Mouse (Mus musculus): ENCODE measurements around the gene Lman2l. TPM values are rescaled to one million over a fixed set of nuclear protein-coding genes. Genes with fewer than 3 reads are reported as not detected.
A peak's percentile ranks its signal among the peaks of the same experiment; 100 is the strongest.

Gene Lman2l
- polyA plus RNA-seq, 1 experiment: 37.9 TPM

DNA sequence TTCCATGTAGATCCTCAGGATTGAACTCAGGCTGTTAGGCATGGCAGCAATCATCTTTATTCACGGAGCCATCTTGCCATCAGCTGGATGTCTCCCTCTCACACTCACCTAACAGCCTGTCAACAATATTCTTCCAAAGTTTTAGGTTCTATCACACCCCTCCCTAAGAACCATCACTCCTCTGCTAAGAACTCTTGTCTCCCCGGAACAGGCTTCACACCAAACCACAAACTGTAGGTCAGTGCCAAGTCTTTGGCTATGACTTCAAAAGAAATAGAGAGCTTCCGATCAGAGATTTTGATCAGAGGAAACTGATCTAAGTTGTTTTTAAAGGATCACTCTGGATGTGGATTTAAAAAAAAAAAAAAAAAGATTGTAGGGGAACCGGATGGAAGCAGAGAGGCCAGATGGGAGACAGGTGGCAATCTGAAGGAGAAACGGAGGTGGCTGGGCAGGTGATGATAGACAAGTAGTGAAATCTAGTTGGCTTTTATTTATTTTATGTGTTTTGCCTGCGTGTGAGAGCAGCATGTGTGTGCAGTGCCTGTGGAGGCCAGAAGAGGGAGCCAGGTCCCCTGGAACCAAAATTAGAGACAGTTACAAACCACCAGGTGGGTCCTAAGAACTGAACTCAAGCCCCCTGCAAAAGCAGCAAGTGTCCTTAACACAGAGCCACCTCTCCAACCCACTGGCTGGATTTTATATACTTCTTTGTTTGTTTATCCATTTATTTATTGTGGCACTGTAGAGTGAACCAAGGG lies 9.2 kb upstream of the Lman2l start:
- Histone ChIP-seq H3K4me1 (ENCODE audit: control insufficient read depth, insufficient read depth, low read length) (no peaks in the 10 kb centered on the region), H3K27ac (ENCODE audit: insufficient read depth, low read length) (no peak overlapping the region), H3K27me3 (ENCODE audit: control insufficient read depth, insufficient read depth, low read length) (no peaks in the 10 kb centered on the region), H3K4me3 (replicated peaks; ENCODE audit: insufficient read depth, low read depth, low read length) (no peak overlapping the region)
- no peak for DNase-seq
- TF ChIP-seq POLR2A (IDR thresholded peaks at IDR 0.05; ENCODE audit: borderline replicate concordance, insufficient read depth, low read length): no peak
- TF ChIP-seq CTCF (IDR thresholded peaks at IDR 0.05; ENCODE audit: borderline replicate concordance, insufficient read depth, low read depth, low read length): peak; percentile 24; the same call in 1 of the 2 replicates
- WGBS: 73% methylated on average over 6 of the region's 6 CpGs

- no peak overlapping the region for H3K4me3 ChIP-seq (replicated peaks; ENCODE audit: insufficient read depth, low read depth, low read length)
- H3K27ac ChIP-seq (ENCODE audit: insufficient read depth, low read length): no peak overlapping the region
- no peaks in the 10 kb centered on the region for H3K27me3 ChIP-seq (ENCODE audit: control insufficient read depth, insufficient read depth, low read length)
- DNase-seq: no peak
- peaks cover 8% of the 10 kb centered on the region for H3K4me1 ChIP-seq (ENCODE audit: control insufficient read depth, insufficient read depth, low read length)
- TF ChIP-seq CTCF (IDR thresholded peaks at IDR 0.05; ENCODE audit: borderline replicate concordance, insufficient read depth, low read depth, low read length): no peak
- no peak for TF ChIP-seq POLR2A (IDR thresholded peaks at IDR 0.05; ENCODE audit: borderline replicate concordance, insufficient read depth, low read length)
- 92% methylated on average over 5 of the region's 5 CpGs for WGBS
Observed at GRCm38 (mm10) chr1:36446841-36447240, 1.8 kb upstream of the Lman2l start.

DNA sequence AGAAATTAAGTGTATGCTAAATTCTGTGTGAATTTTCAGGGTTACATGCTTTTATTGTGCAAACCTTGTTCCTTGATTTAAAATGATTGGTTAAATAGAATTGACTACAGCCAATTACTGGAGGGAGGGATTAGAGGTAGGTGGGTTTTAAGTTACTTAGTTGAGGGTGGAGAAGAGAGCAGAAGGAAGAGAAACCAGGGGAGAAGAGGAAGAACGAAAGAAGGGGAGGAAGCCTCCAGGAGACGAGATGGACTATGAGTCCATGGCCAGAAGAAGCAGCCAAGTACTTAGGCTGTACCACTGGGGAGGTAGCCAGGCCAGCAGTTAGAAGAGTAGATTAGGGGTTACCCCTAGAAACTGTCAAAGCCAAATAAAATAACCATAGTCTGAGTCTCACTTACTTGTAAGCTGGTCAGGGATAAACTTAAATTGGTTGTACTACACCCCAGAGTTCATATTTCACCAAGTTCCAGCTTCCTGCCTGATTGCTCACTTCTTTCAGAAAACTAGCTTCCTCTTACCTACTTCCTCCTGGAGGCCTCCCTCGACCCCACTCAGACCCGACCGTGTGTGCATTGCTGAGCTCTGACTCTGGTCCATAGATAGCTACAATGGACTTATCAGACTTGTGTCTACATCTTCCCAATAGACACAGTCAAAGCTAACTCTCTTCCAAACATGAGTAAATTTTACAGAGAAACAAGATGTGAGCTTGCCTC lies 1.2 kb upstream of the Lman2l start:
- WGBS: 93% methylated on average over 5 of the region's 5 CpGs
- no peak for DNase-seq
- H3K4me1 ChIP-seq (ENCODE audit: control insufficient read depth, insufficient read depth, low read length): peaks cover 11% of the 10 kb centered on the region
- no peak overlapping the region for H3K4me3 ChIP-seq (replicated peaks; ENCODE audit: insufficient read depth, low read depth, low read length)
- H3K27me3 ChIP-seq (ENCODE audit: control insufficient read depth, insufficient read depth, low read length): no peaks in the 10 kb centered on the region
- H3K27ac ChIP-seq (ENCODE audit: insufficient read depth, low read length): no peak overlapping the region
- no peak for TF ChIP-seq POLR2A (IDR thresholded peaks at IDR 0.05; ENCODE audit: borderline replicate concordance, insufficient read depth, low read length)
- no peak for TF ChIP-seq CTCF (IDR thresholded peaks at IDR 0.05; ENCODE audit: borderline replicate concordance, insufficient read depth, low read depth, low read length)

- WGBS: 45% methylated on average over 8 of the region's 8 CpGs
- peaks cover 13% of the 10 kb centered on the region for H3K4me1 ChIP-seq (ENCODE audit: control insufficient read depth, insufficient read depth, low read length)
- H3K4me3 ChIP-seq (replicated peaks; ENCODE audit: insufficient read depth, low read depth, low read length): peak overlapping the region; percentile 22
- TF ChIP-seq CTCF (IDR thresholded peaks at IDR 0.05; ENCODE audit: borderline replicate concordance, insufficient read depth, low read depth, low read length) (no peak), POLR2A (IDR thresholded peaks at IDR 0.05; ENCODE audit: borderline replicate concordance, insufficient read depth, low read length) (no peak)
- H3K27ac ChIP-seq (ENCODE audit: insufficient read depth, low read length): no peak overlapping the region; the same call in 1 of the 2 replicates
- no peak for DNase-seq
- no peaks in the 10 kb centered on the region for H3K27me3 ChIP-seq (ENCODE audit: control insufficient read depth, insufficient read depth, low read length)
Observed at GRCm38 (mm10) chr1:36445508-36445907, 437 bp upstream of the Lman2l start.

DNA sequence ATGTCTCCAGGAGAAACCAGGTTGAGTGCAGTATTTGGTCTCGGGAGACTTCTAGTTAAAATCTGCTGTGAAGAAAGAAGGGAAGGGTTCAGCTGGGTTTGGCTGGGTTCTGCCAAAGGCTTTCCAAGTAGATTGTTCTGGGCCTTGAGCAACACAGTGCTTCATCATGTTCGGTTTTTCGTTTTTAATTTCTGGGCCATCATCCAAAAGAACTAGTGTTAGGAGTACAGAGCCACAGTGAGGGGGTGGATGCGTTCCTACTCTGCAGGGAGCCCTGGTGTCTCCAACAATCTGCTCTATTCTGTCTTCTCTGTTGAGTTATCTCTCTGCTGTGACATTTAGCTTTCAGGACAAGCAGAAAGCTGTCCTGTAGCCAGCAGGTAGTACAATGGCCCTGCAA lies 4.0 kb downstream of the Lman2l start:
- peaks cover 13% of the 10 kb centered on the region for H3K4me1 ChIP-seq (ENCODE audit: control insufficient read depth, insufficient read depth, low read length)
- H3K27ac ChIP-seq (ENCODE audit: insufficient read depth, low read length): peak overlapping the region; percentile 37
- H3K27me3 ChIP-seq (ENCODE audit: control insufficient read depth, insufficient read depth, low read length): no peaks in the 10 kb centered on the region
- H3K4me3 ChIP-seq (replicated peaks; ENCODE audit: insufficient read depth, low read depth, low read length): no peak overlapping the region
- WGBS: 4% methylated on average over 4 of the region's 4 CpGs
- TF ChIP-seq CTCF (IDR thresholded peaks at IDR 0.05; ENCODE audit: borderline replicate concordance, insufficient read depth, low read depth, low read length): no peak
- no peak for TF ChIP-seq POLR2A (IDR thresholded peaks at IDR 0.05; ENCODE audit: borderline replicate concordance, insufficient read depth, low read length)
- DNase-seq: peak; percentile 65 to 84

- Histone ChIP-seq H3K27me3 (ENCODE audit: control insufficient read depth, insufficient read depth, low read length) (no peaks in the 10 kb centered on the region), H3K27ac (ENCODE audit: insufficient read depth, low read length) (no peak overlapping the region), H3K4me3 (replicated peaks; ENCODE audit: insufficient read depth, low read depth, low read length) (no peak overlapping the region), H3K4me1 (ENCODE audit: control insufficient read depth, insufficient read depth, low read length) (peaks cover 7% of the 10 kb centered on the region)
- no peak for DNase-seq
- TF ChIP-seq CTCF (IDR thresholded peaks at IDR 0.05; ENCODE audit: borderline replicate concordance, insufficient read depth, low read depth, low read length) (no peak), POLR2A (IDR thresholded peaks at IDR 0.05; ENCODE audit: borderline replicate concordance, insufficient read depth, low read length) (no peak)
- WGBS: 97% methylated on average over 3 of the region's 3 CpGs
Observed at GRCm38 (mm10) chr1:36437223-36437622, 7.8 kb downstream of the Lman2l start.

GRCm38 (mm10) chr1:36436515-36436914 lies 8.6 kb downstream of the Lman2l start:
- Histone ChIP-seq H3K27me3 (ENCODE audit: control insufficient read depth, insufficient read depth, low read length) (no peaks in the 10 kb centered on the region), H3K4me3 (replicated peaks; ENCODE audit: insufficient read depth, low read depth, low read length) (no peak overlapping the region), H3K4me1 (ENCODE audit: control insufficient read depth, insufficient read depth, low read length) (peaks cover 4% of the 10 kb centered on the region; the same call in 1 of the 2 replicates), H3K27ac (ENCODE audit: insufficient read depth, low read length) (no peak overlapping the region)
- TF ChIP-seq POLR2A (IDR thresholded peaks at IDR 0.05; ENCODE audit: borderline replicate concordance, insufficient read depth, low read length) (no peak), CTCF (IDR thresholded peaks at IDR 0.05; ENCODE audit: borderline replicate concordance, insufficient read depth, low read depth, low read length) (no peak)
- 95% methylated on average over 6 of the region's 6 CpGs for WGBS
- DNase-seq: no peak

GRCm38 (mm10) chr1:36435071-36435470 lies 10.0 kb downstream of the Lman2l start:
- H3K4me3 ChIP-seq (replicated peaks; ENCODE audit: insufficient read depth, low read depth, low read length): no peak overlapping the region
- WGBS: 66% methylated on average over 4 of the region's 4 CpGs
- H3K27ac ChIP-seq (ENCODE audit: insufficient read depth, low read length): no peak overlapping the region
- H3K4me1 ChIP-seq (ENCODE audit: control insufficient read depth, insufficient read depth, low read length): no peaks in the 10 kb centered on the region
- no peak for DNase-seq
- no peaks in the 10 kb centered on the region for H3K27me3 ChIP-seq (ENCODE audit: control insufficient read depth, insufficient read depth, low read length)
- TF ChIP-seq CTCF (IDR thresholded peaks at IDR 0.05; ENCODE audit: borderline replicate concordance, insufficient read depth, low read depth, low read length) (no peak), POLR2A (IDR thresholded peaks at IDR 0.05; ENCODE audit: borderline replicate concordance, insufficient read depth, low read length) (no peak)
